Mouse (Mus musculus): ENCODE data around the gene Gng7.

DNA sequence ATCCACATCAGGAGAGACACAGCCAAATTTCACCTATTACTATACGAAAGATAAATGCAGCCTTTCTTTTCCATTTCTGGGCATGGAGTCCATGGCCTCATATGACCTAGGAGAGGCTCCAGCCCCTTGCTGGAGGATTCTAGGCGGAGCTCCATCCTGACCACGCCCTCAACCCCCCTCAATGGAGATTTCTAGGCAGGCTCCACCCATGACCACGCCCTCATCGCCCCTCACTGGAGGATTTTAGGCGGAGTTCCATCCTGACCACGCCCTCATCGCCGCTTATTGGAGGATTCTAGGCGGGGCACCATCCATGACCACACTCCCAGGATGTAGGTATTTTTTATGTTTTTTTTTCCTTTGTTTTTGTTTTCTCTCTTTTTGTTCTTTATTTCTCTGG lies 3.6 kb upstream of the Gng7 start:
- peak; percentile 28 for TF ChIP-seq POLR2A (IDR thresholded peaks at IDR 0.05; ENCODE audit: insufficient read depth, low read length)
- no peak for TF ChIP-seq CTCF (IDR thresholded peaks at IDR 0.05; ENCODE audit: low read depth, low read length)
- TF ChIP-seq EP300 (IDR thresholded peaks at IDR 0.05; ENCODE audit: insufficient read depth, low read depth, low read length), result no peak
